Mouse (Mus musculus) layer of hippocampus, adult 9-10 months (tissue): ENCODE measurements around the gene Nars2.
A peak's percentile ranks its signal among the peaks of the same experiment; 100 is the strongest.
"Not testable (repeated sequence)": the region's sequence is repeated elsewhere in the genome, so short reads cannot be mapped to it uniquely, and the experiment has no call there.

Experiments used
- DNase-seq: peaks from one replicate; pipeline ENCODE4 v3.0.0; 2022; ENCODE audit warnings: low spot score

Nars2 gene

GRCm38 (mm10) chr7:96951281-96952051 lies at the start of gene Nars2:
Gene Nars2, plus strand, starts transcription at chr7:96951505.
- DNase-seq, result peak; percentile 75

- no peak for DNase-seq
These were observed 49.1 kb upstream of the Nars2 start for GRCm38 (mm10) chr7:96902183-96902582.

GRCm38 (mm10) chr7:96903088-96903985 lies 48.0 kb upstream of the Nars2 start:
- no peak for DNase-seq

DNA sequence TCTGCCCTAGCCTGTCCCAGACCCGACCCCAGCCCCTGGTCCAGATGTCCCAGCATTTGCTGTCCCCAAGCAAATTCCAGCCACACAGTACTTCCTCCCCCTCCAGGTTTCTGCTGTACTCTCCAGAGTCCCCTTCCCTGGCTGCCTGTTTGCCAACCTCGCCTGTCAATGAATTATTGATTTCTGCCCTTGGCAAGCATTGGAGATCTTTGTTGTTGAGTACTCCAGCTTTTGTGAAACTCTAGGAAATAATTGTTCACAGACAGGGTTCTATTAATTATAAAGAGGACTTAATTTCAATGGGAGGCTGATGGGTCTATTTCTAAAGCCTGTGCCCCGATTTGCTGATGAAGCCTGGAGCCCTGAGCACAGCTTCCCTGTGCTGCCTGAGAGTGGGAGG lies 46.9 kb upstream of the Nars2 start:
- no peak for DNase-seq

DNA sequence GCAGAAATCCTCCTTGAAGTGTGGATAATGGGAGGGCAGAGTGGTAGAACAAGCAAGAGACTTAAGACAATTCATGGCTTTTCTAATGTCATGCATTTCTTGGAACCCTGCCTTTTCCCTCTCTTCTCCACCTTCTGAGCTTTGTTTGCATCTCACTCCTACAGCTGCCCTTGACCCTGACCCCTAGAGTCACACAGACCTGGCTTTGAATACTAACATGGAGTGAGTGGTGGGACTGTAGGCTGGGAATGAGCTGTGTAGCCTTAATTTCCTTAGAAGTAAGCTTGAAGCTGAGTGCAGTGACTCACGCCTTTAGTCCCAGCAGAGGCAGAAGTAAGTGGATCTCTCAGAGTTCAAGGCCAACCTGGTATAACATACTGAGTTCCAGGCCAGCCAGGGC lies 46.4 kb upstream of the Nars2 start:
- DNase-seq, result no peak

- DNase-seq, result no peak
These were observed 45.9 kb upstream of the Nars2 start for GRCm38 (mm10) chr7:96905422-96905821.

DNA sequence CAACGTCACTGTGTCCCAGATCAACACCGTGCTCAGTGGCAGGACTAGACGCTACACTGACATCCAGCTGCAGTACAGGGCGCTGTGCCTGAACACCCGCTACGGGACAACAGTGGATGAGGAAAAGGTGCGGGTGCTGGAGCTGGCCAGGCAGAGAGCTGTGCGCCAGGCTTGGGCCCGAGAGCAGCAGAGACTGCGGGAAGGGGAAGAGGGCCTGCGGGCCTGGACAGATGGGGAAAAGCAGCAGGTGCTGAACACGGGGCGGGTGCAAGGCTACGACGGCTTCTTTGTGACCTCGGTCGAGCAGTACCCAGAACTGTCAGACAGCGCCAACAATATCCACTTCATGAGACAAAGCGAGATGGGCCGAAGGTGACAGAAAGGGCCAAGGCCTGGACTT lies 45.1 kb upstream of the Nars2 start:
- no peak for DNase-seq

- no peak for DNase-seq
These were observed 43.2 kb upstream of the Nars2 start for GRCm38 (mm10) chr7:96907971-96908680.

- DNase-seq, result no peak
These were observed 41.4 kb upstream of the Nars2 start for GRCm38 (mm10) chr7:96909856-96910255.

DNA sequence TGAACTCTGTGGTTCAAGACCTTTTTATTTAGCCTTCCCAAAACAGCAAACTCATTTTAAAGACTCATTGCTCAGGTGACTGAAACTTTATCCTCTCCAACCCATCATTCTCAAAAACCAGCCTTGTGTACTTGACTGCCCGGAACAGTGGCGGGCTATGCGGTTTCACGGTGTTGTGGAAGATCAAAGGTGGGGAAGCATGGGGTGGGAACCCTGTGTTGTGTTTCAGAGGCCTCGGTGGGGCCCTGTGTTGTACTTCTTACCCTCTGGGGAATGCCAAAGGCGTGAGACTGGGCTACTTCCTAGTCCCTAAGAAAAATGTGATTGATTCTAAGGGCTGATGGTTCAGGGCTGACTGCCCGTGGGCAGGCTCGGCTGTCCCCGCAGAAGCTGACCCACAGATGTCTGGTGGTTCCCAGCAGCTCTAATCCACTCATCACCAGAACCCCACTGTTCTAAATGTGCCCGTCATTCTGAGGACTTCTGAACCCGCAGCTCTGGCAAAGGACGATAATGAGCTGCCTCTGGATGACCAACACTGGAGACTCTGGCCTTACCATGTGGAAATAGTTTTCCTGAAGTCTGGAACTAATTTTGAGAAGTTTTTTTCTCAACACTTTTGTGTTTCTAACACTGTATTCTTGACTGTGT lies 40.9 kb upstream of the Nars2 start:
- no peak for DNase-seq

GRCm38 (mm10) chr7:96914031-96914430 lies 37.3 kb upstream of the Nars2 start:
- peak; percentile 88 for DNase-seq

DNA sequence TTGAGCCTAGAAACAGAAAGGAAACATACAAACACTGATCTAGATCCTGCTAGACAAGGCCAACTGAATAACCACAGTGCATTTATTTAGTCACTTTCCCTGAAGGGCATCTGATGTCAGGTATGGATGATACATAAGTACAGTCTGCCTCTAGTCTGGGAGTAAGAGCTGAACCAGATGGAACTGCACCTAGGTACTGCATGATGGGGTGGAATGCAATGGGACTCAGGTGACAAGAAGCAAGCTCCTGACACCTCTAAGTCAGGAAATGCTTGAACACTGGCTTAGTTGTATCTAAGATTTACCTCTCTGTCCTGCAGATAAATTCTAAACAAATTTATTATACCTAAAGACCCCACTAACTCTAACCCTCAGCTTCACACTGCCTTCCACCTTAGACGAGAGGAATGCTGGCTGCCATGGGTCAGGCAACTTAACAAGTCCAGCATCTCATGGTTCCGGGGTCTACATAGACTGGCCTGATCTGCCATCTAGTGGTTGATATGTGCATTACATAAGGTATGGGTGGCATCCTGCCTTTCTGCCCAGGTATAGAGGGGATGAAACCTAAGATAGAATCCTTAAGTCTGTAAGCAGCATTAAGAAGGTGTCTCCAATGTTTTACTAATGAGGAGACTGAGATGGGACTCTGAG lies 35.7 kb upstream of the Nars2 start:
- DNase-seq, result peak; percentile 54

DNA sequence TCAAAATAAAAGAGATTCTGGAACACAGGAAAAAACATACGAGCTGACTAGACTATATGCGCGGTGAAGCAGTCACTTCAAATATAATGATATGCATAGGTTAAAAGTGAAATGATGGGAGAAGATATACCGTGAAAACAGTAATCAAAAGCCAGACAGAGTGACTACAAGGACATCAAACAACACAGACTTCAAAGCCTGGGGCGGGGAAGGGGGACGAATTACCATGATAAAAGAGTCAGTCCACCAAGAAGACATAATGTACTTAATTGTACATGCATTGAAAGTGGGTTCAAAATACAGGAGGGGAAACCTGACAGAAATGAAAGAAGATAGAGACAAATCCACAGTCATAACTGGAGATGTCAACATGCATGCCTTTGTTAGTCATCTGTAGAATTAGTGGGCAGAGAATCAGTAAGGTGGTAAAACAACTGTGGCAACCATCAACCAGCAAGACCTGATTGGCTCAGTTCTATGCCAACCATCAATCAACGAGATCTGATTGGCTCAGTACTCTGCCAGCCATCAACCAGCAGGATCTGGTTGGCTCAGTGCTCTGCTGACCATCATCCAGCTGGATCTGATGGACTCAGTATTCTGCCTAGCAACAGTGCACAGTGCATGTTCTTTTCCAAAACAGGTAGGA lies 30.7 kb upstream of the Nars2 start:
- no peak for DNase-seq

GRCm38 (mm10) chr7:96922927-96923326 lies 28.4 kb upstream of the Nars2 start:
- no peak for DNase-seq

- no peak for DNase-seq
These were observed 7.5 kb upstream of the Nars2 start for GRCm38 (mm10) chr7:96943715-96944377.

GRCm38 (mm10) chr7:96946501-96946900 lies 4.8 kb upstream of the Nars2 start:
- DNase-seq, result not testable (repeated sequence)

- no peak for DNase-seq
These were observed 789 bp downstream of the Nars2 start for GRCm38 (mm10) chr7:96952094-96952493.

- DNase-seq, result no peak
These were observed 7.9 kb downstream of the Nars2 start for GRCm38 (mm10) chr7:96959168-96959567.

DNA sequence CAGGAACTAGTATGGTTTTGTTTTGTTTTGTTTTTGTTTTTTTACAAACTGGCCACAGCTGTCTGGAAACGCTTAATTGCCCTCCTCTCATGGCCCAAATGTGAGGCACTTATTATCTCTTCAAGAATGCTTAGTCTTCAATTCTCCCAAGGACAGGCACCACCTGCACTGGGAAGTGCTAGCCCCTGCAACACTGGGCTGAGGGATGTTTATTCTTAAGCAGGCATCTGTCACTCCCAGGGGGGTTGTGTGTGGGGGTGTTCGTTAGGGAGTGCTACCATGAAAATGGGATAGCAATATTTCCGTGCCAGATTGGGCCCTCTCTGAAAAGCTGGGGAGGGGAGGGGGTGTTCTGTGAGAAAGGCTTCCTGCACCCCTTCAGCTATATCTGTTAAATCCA lies 15.9 kb downstream of the Nars2 start:
- no peak for DNase-seq

DNA sequence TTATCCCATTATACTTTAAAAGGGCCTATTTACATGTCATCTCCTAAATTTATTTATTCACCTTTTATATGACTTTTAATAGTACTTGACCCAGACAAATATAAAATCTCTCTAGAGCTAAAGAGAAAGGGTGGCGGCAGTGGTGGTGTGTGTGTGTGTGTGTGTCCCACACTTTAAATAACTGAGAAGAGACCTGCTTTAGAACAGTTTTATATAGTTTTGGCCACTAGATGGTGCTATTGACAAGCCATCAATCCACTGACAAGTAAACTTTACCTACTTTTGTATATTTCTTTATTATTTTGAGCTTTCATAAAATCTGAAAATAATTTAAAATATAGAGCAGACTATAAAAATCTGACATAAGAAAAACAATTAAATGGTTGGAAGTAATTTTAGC lies 19.1 kb downstream of the Nars2 start:
- DNase-seq, result peak; percentile 71
